Mouse (Mus musculus) embryonic facial prominence, embryonic 13.5 days (tissue): ENCODE measurements around the gene Sgsh. TPM values are rescaled to one million over a fixed set of nuclear protein-coding genes. Genes with fewer than 3 reads are reported as not detected.

Experiments used
- ATAC-seq: fragments of 200-750 bp; cut with Nextera tagmentation; 2 replicates; pipeline ENCODE4 v1.8.0; 2017; ENCODE audit warnings: low read depth; ENCODE audit not compliant: insufficient number of reproducible peaks, insufficient read depth, low FRiP score, low TSS enrichment
- H3K27ac ChIP-seq: fragments of 300-500 bp; sonication (generic); 2 replicates; pipeline ENCODE4 v1.5.1; 2015; ENCODE audit warnings: moderate library complexity, mild to moderate bottlenecking, inconsistent platforms
- H3K27me3 ChIP-seq: fragments of 300-500 bp; sonication (generic); 2 replicates; pipeline ENCODE4 v1.6.1; 2015; ENCODE audit warnings: mild to moderate bottlenecking, inconsistent platforms
- H3K36me3 ChIP-seq: fragments of 300-500 bp; sonication (generic); 2 replicates; pipeline ENCODE4 v1.6.1; 2015; ENCODE audit warnings: mild to moderate bottlenecking, inconsistent platforms
- H3K4me1 ChIP-seq: fragments of 300-500 bp; sonication (generic); 2 replicates; pipeline ENCODE4 v1.6.1; 2015; ENCODE audit warnings: inconsistent platforms
- H3K4me2 ChIP-seq: fragments of 300-500 bp; sonication (generic); 2 replicates; pipeline ENCODE4 v1.6.1; 2015; ENCODE audit warnings: moderate library complexity, mild to moderate bottlenecking, inconsistent platforms
- H3K4me3 ChIP-seq: fragments of 300-500 bp; sonication (generic); 2 replicates; pipeline ENCODE4 v1.5.1; 2015; ENCODE audit warnings: mild to moderate bottlenecking, inconsistent platforms
- H3K9ac ChIP-seq: fragments of 300-500 bp; sonication (generic); 2 replicates; pipeline ENCODE4 v1.6.1; 2015; ENCODE audit warnings: mild to moderate bottlenecking, inconsistent platforms
- H3K9me3 ChIP-seq: fragments of 300-500 bp; sonication (generic); 2 replicates; pipeline ENCODE4 v1.6.1; 2016; ENCODE audit warnings: inconsistent platforms
- WGBS: fragments of 180-500 bp; shearing (Covaris S2); methylation state at CpG from one replicate; pipeline ENCODE4 v1.1.7; 2015; ENCODE audit warnings: mixed read lengths; 5-methylcytosine and 5-hydroxymethylcytosine counted together
- polyA plus RNA-seq: library from polyadenylated mRNA; unstranded; fragments of >200 nt; fragmentation: Nextera tagmentation; extraction: Ambion mirVana; gene quantifications from 2 replicates; pipeline ENCODE4 v1.2.1, GENCODE M21; 2015

Sgsh gene
- polyA plus RNA-seq, 1 experiment from 2014 or later, result 5.9 TPM

DNA sequence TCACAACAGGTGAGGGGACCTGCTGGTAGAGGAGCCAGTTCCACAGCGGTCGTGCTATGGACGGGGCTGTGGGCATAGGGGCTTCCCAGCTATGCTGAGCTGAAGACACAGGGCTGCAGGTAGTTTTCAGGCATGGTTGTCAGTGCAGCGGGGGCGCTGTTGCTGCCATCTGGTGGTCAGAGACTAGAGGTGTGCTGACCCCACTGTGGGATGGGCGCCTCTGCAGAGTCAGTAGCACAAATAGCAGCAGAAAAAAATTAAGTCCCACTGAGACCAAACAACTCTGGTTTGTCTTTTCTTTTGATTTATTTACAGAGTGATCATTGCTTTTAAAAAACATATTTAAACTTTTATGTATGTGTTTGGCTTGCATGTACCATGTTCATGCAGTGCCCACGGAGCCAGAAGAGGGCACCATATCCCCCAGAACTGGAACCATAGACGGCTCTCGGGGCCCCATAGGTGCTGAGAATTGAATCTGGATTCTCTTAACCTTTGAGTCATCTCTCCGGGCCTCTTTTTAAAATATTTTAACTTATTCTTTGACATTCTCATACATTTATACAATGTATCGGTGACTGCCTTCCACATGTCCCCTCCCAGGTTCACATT lies 8.3 kb upstream of the Sgsh start:
- 30% methylated on average over 11 of the region's 11 CpGs for WGBS
- Histone ChIP-seq H3K27ac (no peak overlapping the region), H3K4me3 (no peak overlapping the region), H3K9ac (no peak overlapping the region), H3K27me3 (no peaks in the 10 kb centered on the region), H3K4me1 (peaks cover 3% of the 10 kb centered on the region; the same call in 1 of the 2 replicates), H3K36me3 (peaks cover 51% of the 10 kb centered on the region), H3K9me3 (no peaks in the 10 kb centered on the region), H3K4me2 (0 out of 2 replicates have a peak overlapping the region, but pooled peaks have one; percentile 20)
- peak; percentile 71; the same call in 1 of the 2 replicates for ATAC-seq

DNA sequence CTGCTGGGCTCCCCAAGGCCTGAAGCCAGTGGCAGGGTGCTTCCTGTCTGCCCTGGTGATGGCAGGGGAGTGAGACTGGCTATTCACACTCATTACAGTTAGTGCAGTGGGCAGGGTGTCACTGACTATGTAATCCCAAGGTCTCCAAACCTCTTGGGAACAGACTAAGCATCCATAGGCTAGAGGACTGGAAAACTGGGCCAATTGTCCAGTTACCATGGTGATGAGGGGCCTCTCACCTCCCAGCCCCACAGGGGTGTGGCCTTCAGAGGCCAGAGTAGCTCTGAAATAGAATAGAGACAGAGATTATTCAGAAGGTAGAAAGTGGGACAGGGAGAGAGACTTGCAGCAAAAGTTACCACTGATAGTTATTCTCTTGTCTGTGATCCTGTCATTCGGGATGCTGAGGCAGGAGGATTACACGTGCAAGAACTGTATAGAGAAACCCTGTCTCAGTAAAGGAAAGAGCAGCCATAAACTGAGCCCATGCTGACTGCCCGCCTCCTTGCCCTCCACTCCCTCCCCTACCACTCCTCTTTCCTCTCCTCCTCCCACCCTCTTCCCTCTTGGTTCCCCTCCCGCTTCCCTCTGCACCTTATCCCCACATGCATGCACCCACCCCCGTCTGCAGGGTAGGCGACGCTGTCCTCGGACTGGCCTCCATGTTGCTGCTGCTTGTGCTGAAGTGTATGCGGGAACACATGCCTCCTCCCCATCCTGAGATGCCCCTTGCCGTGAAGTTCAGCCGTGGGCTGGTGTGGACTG lies 7.6 kb upstream of the Sgsh start:
- Histone ChIP-seq H3K4me3 (no peak overlapping the region), H3K36me3 (peaks cover 52% of the 10 kb centered on the region), H3K4me2 (0 out of 2 replicates have a peak overlapping the region, but pooled peaks have one; percentile 20), H3K27me3 (no peaks in the 10 kb centered on the region), H3K9ac (no peak overlapping the region), H3K9me3 (no peaks in the 10 kb centered on the region), H3K4me1 (peaks cover 3% of the 10 kb centered on the region; the same call in 1 of the 2 replicates), H3K27ac (no peak overlapping the region)
- WGBS, result 38% methylated on average over 11 of the region's 11 CpGs
- ATAC-seq, result no peak

DNA sequence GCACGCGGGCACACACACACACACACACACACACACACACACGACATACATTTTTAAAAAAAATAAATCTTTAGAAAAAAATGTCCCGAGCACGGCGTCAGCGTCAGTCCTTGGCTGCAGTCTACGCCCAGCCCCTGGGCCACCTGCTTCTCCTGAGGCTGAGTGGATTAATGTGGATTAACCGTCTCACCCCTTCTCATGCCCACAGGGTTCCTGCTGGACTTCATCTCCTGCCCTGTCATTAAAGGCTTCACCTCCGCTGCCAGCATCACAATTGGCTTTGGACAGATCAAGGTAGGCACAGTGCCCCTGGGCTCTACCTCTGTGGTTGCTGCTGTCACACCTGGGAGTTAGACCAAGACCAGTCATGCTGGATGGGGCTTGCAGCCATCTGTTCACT lies 3.8 kb upstream of the Sgsh start:
- H3K27me3 ChIP-seq, result no peaks in the 10 kb centered on the region
- peaks cover 22% of the 10 kb centered on the region for H3K4me1 ChIP-seq
- no peak overlapping the region for H3K27ac ChIP-seq
- H3K9me3 ChIP-seq, result no peaks in the 10 kb centered on the region
- H3K36me3 ChIP-seq, result peaks cover 33% of the 10 kb centered on the region
- WGBS, result 76% methylated on average over 10 of the region's 10 CpGs
- no peak overlapping the region for H3K9ac ChIP-seq
- no peak for ATAC-seq
- H3K4me2 ChIP-seq, result no peak overlapping the region
- no peak overlapping the region for H3K4me3 ChIP-seq

DNA sequence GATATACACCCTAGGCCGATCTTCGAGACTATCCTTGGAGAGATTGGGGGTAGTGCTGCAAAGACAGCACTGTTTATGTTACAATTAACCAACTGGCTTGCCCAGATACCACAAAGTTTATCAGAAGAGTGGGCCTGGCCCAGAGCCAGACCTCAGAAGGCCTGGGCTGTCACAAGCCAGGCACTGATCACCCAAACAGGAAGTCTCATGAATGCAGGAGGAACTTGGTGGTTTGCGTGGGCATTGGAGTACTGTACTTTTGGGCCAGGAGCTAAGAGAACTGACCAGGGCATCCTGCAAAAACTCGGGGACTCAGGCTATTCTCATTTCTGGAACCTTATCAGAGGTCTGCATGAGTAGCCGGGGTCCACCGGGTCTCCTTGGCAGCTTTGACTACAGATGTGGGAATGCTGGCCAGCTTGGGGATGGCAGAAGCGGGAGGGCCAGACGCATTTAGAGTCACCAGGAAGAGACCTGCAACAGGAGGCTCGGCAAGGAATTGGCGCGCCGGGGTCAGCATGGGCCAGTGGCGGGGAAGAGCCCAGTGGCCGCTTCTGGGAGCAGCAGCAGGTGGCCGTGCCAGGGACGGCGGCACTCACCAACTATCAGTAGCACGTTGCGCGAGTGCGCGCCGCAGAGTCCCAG lies 416 bp downstream of the Sgsh start:
- Histone ChIP-seq H3K36me3 (peaks cover 12% of the 10 kb centered on the region), H3K9ac (peak overlapping the region; percentile 81), H3K4me3 (peak overlapping the region; percentile 73), H3K9me3 (no peaks in the 10 kb centered on the region), H3K27ac (peak overlapping the region; percentile 79), H3K4me1 (peaks cover 22% of the 10 kb centered on the region), H3K27me3 (no peaks in the 10 kb centered on the region), H3K4me2 (peak overlapping the region; percentile 96)
- ATAC-seq, result no peak
- 6% methylated on average over 23 of the region's 23 CpGs for WGBS

DNA sequence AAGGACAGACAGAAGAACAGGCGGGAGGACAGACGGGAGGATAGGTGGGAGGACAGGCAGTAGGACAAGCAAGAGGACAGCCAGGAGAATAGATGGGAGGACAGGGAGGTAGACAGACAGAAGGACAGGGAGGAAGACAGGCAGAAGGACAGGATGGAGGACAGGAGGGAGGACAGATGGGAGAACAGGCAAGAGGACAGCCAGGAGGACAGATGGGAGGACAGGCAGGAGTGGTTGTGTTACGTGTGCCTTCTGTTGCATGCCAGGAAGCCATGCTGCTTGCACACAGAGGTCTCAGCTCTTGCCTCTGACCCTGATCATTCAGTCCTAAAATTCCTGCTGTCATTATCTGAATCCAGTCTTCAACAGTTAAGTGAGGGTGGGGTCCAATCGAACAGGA lies 1.4 kb downstream of the Sgsh start:
- no peak overlapping the region for H3K4me3 ChIP-seq
- WGBS, result 83% methylated on average over 4 of the region's 4 CpGs

DNA sequence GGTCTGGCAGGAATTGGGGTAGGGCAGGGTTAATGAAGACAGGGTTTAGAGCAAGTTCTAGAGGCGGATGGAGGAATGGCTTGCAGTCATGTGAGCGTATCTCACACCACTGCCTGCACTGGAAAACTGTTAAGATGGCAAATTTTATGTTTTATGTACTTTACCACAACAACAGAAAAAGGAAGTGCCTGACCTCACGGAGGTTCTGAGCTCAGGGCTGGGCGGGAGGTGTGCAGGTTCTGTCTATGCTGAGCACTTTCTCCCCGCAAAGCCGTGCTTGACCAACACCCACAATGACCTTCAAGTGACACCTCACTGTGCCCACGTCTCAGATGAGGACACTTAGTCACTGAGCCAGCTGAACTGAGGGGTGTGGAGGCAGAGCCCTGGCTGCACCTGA lies 3.2 kb downstream of the Sgsh start:
- Histone ChIP-seq H3K4me3 (no peak overlapping the region), H3K9ac (no peak overlapping the region), H3K36me3 (no peaks in the 10 kb centered on the region), H3K4me2 (no peak overlapping the region), H3K4me1 (peaks cover 22% of the 10 kb centered on the region), H3K9me3 (no peaks in the 10 kb centered on the region), H3K27me3 (no peaks in the 10 kb centered on the region), H3K27ac (no peak overlapping the region)
- ATAC-seq, result no peak
- 74% methylated on average over 7 of the region's 7 CpGs for WGBS

More for the DNA sequence above, 1.4 kb downstream of the Sgsh start:
- Histone ChIP-seq H3K9ac (0 out of 2 replicates have a peak overlapping the region, but pooled peaks have one; percentile 4), H3K27me3 (no peaks in the 10 kb centered on the region), H3K36me3 (peaks cover 9% of the 10 kb centered on the region), H3K27ac (no peak overlapping the region), H3K4me2 (no peak overlapping the region), H3K4me1 (peaks cover 22% of the 10 kb centered on the region), H3K9me3 (no peaks in the 10 kb centered on the region)
- ATAC-seq, result no peak

DNA sequence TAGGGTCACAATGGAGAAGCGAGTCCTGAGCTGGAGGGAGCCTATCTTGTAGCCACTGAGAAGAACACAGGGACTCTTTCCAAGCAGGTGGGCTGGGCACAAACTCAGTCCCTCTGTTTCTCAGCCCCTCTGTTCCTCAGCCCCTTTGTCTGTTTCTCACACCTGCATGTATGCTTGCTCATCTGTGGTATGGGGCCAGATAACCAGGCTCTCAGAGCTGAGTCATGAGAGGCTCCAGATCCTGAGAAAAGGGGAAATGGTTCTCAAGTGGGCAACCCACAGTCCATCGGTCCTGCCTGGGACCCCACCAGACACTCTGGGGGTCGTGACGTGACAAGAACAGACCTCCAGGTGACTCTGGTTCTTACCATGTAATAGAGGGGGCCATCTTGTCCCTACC lies 8.2 kb downstream of the Sgsh start:
- Histone ChIP-seq H3K27ac (no peak overlapping the region), H3K4me3 (no peak overlapping the region), H3K4me1 (no peaks in the 10 kb centered on the region), H3K9ac (no peak overlapping the region), H3K27me3 (no peaks in the 10 kb centered on the region), H3K9me3 (no peaks in the 10 kb centered on the region), H3K4me2 (no peak overlapping the region), H3K36me3 (no peaks in the 10 kb centered on the region)
- 82% methylated on average over 4 of the region's 4 CpGs for WGBS
- no peak for ATAC-seq

DNA sequence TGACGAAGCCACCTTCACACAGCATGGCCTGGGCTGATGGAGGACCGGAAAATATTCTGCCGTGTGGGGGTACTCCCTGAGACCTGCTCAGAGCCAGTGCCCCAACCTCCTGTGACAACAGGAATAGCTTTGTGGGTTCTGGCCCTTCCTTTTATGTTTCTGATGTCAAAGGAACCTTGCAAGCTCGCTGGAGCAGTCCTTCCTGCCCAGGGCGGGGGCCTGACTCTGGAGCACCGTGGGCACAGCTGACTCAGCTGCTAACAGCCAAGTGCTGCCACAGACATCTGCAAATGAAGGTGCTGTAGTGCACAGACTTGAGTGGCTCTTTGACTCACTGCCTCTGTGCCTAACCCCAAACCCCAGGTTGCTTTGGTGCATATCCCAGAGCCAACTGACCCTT lies 10.5 kb downstream of the Sgsh start:
- Histone ChIP-seq H3K27me3 (no peaks in the 10 kb centered on the region), H3K4me3 (no peak overlapping the region), H3K4me1 (no peaks in the 10 kb centered on the region), H3K4me2 (no peak overlapping the region), H3K9ac (no peak overlapping the region), H3K9me3 (no peaks in the 10 kb centered on the region), H3K36me3 (no peaks in the 10 kb centered on the region), H3K27ac (no peak overlapping the region)
- ATAC-seq, result no peak
- WGBS, result 71% methylated on average over 6 of the region's 6 CpGs

DNA sequence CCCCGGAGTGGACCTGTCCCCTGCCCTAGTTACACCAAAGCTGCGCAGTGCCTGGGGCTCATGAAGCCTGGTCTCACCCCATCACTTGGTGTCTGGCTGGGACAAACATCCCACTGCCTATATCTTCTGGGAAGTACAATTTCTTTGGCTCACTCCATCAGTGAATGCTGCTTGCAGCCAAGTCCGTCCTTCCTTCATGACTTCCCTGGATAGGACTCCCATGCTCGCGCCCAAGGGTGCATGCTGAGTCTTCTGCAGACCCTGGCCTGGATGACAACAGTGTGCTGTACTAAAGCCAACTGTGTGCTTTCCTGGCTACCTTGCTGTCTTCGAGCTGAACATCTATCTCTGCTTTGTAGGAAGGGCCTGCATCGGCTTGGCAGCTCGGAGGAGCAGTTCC lies 11.2 kb downstream of the Sgsh start:
- Histone ChIP-seq H3K9me3 (no peaks in the 10 kb centered on the region), H3K27me3 (no peaks in the 10 kb centered on the region), H3K4me3 (no peak overlapping the region), H3K4me2 (no peak overlapping the region), H3K27ac (no peak overlapping the region), H3K4me1 (no peaks in the 10 kb centered on the region), H3K36me3 (no peaks in the 10 kb centered on the region), H3K9ac (no peak overlapping the region)
- 85% methylated on average over 8 of the region's 8 CpGs for WGBS
- no peak for ATAC-seq

DNA sequence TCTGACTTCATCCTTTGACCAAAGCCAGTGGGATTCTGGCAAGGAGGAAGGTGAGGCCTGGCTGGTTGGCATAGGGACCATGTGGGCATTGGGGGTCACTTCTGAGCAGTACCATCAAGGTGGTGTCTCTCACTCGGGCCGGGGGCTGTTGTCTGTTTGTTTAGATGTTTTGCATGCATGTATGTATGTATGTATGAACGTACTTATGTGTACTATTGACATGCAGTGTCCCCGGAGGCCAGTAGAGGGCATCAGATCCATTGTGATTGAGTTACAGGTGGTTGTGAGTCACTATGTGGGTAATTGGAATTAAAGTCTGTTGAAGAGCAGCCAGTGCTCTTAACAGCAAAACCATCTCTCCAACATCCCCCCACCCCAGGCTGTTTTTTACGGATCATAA lies 15.7 kb downstream of the Sgsh start:
- 4% methylated on average over 5 of the region's 5 CpGs for WGBS
- H3K9ac ChIP-seq, result peak overlapping the region; percentile 27; the same call in 1 of the 2 replicates
- no peak for ATAC-seq

DNA sequence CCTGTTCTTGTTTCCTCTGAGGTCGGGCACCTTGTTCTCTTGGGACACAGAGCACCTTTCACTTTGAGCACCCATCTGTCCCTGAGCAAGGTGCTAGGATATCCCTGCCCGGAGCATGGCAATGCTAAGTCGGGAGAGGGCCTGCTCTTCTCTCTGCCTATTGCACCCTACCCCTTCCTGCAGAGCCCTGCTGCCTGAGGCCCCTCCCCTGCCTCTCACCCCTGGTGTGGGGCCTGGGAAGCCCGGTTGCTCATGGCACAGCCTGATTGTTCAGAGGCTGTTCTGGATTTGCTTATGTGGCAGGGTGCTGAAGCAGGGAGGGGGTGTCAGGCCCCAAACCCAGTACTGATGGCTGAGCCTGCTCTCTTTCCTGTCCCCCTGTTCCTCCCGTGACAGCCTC lies 16.2 kb downstream of the Sgsh start:
- H3K9ac ChIP-seq, result peak overlapping the region; percentile 27; the same call in 1 of the 2 replicates
- H3K27me3 ChIP-seq, result peaks cover 3% of the 10 kb centered on the region; the same call in 1 of the 2 replicates
- no peak for ATAC-seq
- no peak overlapping the region for H3K4me3 ChIP-seq
- 53% methylated on average over 5 of the region's 5 CpGs for WGBS
- H3K27ac ChIP-seq, result no peak overlapping the region
- no peaks in the 10 kb centered on the region for H3K9me3 ChIP-seq
- no peaks in the 10 kb centered on the region for H3K36me3 ChIP-seq
- no peaks in the 10 kb centered on the region for H3K4me1 ChIP-seq
- H3K4me2 ChIP-seq, result no peak overlapping the region

More for the DNA sequence above, 15.7 kb downstream of the Sgsh start:
- Histone ChIP-seq H3K4me3 (no peak overlapping the region), H3K4me2 (no peak overlapping the region), H3K36me3 (no peaks in the 10 kb centered on the region), H3K27ac (no peak overlapping the region), H3K4me1 (no peaks in the 10 kb centered on the region), H3K9me3 (no peaks in the 10 kb centered on the region), H3K27me3 (peaks cover 3% of the 10 kb centered on the region; the same call in 1 of the 2 replicates)
